Mouse (Mus musculus): Measurements from ENCODE around the gene Rgma.

Rgma gene

DNA sequence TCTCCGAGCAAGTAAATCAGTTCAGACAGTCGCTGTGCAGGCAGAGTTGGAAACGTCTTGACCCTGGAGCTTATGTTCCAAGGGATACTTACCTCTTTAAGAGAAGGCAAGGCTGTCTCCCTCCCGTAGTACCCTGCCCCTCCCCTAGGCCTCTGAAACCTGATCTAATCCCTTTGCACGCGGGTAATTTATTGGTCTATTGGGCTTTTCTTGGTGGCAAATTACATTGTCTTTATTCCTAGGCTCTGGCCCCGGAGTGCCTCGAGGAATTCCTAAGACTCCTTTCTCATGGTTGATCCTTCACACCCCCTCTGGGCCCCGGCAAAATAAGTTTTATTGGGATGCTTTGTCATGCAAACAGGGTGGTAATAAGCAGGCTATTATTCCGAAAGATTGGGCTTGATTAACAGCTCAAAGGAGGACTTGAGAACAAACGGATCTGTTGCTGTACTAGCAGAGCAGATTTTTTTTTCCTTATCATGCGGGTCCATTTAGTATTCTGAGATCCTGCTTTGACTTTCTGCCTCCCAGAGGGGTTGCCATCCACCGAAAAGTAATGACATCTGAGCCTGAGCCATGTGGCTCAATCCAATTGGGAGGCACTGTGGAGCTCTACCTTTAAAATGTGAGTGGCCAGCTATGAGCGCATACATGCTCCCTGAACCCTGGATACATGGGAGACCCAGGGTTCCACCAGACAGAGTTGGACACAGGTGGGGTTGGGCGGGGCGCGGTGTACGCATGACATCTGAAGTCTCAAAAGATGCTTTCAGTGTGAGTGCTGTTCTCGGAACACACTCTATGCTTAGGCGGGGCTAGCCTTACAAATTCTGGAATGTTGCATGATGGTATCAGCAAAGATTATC lies 25.0 kb downstream of the Rgma start:
- peak; percentile 78 for DNase-seq (ENCODE audit: extremely low spot score)

DNA sequence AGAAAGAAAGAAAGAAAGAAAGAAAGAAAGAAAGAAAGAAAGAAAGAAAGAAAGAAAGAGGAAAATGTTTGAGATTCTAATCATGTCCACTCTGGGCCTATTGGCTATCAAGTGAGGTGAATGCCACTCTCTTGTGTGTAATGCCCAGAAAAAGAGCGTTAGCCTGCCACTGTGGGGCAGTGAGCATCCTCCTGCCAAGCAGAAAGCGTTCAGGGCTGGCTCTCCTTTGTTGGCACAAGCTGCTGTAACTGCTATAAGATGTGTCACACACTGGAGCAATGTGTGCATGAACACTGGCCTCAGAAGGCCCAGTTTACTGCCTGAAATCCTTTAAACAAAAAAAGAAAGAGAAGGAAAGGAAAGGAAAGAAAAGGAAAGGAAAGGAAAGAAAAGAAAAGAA lies 26.8 kb downstream of the Rgma start:
- no peak for DNase-seq (ENCODE audit: extremely low spot score)

DNA sequence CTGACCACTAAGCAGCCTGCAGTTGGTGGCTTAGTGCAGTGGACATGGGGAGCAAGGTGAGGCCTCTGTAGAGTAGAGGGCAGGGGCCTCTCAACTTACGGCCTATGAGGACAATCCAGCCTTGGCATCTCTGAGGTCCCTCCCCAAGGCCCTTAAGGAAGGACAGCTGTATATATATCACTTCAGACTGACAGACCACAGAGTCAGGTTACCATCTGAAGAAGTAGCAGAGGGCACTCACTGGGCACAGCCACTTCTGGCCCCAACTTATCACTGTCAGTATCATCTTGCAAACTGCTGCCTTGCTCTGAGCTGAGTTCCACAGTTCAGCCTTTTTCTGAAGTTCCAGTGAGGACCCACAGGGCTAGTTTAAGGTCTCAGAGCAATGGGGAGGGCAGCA lies 27.4 kb downstream of the Rgma start:
- no peak for DNase-seq (ENCODE audit: extremely low spot score)

DNA sequence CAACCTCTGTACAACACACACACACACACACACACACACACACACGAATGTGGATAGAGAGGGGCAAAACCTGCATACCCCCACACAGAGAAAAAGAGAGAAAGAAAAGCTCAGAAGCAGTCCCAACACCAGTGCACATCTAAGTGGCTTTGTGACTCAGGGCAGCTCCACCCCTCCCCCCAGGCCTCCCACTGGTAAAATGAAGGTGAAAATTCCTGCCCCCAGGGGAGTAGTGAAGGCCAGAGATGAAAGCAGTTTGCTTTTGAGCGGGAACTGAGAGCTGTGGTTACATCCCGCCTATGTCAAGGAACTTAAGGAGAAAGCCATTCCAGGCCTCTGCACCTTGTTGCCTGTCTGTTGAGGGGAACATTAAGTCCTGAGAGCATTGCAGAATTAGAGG lies 28.2 kb downstream of the Rgma start:
- DNase-seq (ENCODE audit: extremely low spot score): no peak

DNA sequence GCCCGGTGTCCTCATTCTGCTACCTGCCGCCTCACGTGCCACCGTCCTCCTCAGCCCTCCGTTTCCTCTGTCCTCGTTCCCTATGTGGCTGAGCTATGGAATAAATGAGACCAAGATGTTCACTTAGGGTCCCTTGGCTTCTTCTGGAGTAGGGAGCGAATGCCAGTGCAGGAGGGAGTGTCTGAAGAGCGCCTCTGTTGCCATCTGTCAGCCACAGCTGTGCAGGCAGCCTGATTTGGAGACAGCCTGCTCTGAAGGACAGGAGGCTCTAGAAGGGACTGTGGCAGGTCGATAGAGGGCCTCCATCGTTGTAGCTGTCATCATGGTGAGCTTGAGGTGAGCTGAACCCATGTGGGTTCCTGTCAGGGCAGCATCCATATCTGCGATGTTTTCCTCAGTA lies 30.2 kb downstream of the Rgma start:
- no peak for DNase-seq (ENCODE audit: extremely low spot score)

DNA sequence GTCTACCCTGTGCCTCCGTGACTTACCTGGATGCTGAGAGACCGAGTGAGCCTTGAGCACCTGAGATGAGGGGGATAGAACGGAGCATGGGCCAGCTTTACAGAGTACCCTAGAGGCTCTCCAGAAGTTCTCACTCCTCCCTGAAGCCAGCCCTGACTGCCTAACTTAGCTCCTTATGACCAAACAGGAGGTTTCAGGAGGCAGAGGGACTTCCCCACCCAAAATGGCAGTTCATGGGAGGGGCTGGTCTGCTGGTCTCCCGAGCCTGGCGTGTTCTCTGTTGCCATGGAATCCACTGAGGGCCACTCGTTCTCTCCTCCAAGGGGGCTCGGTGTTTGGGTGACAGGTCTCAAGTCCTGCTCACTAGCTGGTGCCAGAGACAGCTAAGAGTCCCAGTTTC lies 36.2 kb downstream of the Rgma start:
- DNase-seq (ENCODE audit: extremely low spot score): no peak

DNA sequence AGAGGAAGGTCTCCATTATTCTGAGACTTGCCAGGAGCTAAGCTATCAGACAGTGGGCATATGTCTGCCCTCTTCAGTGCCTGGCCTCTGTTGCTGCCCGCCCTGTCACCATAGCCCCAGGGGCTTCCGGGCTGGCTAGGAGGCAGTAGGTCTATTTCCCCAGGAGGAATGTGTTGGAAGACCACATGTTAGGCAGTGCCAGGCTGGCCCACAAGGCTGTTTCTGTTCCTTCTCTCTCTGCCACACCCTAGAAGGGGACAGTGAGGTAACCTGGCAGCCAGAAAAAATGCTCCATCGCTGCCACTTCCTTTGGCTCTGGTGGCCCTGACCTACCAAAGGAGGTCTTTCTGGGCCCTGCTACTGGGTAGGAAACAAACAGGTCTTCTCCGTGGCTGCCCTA lies 36.7 kb downstream of the Rgma start:
- no peak for DNase-seq (ENCODE audit: extremely low spot score)

DNA sequence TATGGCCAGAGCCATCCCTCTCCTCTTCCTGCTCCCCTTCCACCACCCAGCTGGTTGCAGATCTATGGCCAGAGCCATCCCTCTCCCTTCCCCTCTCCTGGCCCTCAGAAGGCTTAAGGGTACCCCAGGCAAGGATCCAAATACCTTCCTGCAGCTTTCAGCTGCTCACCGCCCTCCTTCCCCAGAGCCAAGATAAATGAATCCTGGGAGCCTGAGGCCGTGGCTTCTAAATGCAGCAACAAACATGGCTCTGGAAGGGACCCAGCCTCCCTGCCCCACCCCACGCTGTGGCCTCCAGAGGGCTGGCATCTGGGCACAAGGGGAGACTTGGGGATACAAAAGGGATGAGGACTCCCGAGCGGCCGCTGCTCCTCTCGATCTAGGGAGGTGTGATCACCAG lies 37.1 kb downstream of the Rgma start:
- DNase-seq (ENCODE audit: extremely low spot score): no peak

DNA sequence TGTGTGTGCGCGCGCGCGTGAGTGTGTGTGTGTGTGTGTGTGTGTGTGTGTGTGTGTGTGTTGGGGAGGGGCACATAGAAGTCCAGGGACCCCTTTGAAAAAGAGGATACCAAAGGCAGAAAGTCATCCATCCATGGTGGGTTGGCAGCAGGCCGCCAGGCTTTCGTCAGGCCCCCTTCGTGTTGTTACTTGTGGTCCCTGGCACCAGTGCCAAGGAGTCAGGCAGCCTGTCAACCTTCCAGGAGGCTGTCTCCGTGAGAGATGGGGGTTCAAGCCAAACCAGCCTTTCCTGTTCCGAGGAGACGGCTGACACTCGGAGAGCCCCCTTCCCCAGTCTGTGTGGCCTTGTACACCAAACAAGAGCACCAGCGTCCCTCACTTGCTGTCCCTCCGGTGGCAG lies 38.9 kb downstream of the Rgma start:
- DNase-seq (ENCODE audit: extremely low spot score): no peak

DNA sequence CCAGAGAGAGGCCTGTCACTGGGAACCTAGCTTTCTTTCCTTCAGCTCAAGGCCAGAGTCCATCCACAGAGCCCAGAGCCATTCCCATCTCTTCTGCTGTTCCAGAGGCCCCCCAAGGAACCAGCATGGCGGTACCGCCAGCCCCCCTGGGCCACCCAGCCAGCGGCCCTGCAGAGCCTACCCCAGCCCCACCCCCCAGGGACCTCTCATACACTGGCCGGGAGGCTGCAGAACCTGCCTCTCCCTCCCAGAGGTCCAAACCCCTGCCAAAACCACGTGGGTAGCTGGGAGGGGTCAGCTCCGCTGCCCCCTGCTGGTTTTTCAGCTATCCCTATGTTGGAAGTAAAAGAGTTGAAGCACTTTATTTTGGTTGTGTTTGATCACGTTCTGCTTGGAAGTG lies 44.1 kb downstream of the Rgma start:
- no peak for DNase-seq (ENCODE audit: extremely low spot score)

DNA sequence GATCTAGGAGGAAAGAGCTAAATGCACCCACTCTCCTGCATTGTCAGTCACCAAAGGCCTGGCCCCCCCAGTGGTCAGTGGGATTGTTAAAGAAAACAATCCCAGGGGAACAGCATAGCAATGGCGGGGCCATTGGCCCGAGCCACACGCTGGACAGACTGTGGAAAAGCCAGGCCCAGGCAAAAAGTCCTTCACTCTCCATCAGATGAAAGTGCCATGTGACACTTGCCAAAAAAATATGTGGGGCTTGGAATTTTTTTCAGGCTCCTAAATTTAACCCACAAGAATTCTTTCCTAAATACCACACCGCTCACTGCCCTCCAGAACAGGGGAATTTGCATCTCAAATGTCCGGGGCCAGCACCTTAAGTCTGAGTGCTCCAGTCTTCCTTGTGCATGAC lies 45.5 kb downstream of the Rgma start:
- no peak for DNase-seq (ENCODE audit: extremely low spot score)

DNA sequence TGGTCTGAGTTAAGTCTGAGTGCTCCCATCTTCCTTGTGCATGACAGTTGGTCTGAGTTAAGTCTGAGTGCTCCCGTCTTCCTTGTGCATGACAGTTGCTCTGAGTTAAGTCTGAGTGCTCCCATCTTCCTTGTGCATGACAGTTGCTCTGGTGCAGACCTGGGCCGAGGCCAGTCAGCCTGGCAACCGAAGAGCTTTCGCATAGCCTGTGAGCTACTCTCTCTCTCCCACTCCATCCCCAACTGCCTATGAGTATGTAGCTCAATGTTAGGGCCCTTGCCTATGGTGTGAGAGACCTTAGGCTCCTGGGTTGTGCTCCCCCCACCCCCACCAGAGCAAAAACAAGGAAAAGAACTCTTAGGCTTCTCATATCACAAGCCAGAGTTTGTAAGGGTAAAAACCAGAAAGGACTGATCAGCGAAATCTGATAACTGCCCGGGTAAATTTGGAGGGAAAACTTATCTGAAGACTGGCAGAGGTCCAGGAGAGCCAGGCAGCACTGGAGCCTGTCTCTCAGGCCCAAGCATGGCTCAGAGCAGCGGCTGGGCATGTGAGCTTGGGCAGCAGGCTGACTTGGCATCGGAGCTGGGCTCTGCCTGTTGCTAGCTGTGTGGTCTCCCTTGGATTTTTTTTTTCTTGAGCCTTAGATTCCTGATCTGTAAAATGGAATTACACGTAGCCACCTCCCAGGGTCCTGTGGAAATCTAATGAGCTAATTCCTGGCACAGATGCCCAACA lies 46.1 kb downstream of the Rgma start:
- no peak for DNase-seq (ENCODE audit: extremely low spot score)

DNA sequence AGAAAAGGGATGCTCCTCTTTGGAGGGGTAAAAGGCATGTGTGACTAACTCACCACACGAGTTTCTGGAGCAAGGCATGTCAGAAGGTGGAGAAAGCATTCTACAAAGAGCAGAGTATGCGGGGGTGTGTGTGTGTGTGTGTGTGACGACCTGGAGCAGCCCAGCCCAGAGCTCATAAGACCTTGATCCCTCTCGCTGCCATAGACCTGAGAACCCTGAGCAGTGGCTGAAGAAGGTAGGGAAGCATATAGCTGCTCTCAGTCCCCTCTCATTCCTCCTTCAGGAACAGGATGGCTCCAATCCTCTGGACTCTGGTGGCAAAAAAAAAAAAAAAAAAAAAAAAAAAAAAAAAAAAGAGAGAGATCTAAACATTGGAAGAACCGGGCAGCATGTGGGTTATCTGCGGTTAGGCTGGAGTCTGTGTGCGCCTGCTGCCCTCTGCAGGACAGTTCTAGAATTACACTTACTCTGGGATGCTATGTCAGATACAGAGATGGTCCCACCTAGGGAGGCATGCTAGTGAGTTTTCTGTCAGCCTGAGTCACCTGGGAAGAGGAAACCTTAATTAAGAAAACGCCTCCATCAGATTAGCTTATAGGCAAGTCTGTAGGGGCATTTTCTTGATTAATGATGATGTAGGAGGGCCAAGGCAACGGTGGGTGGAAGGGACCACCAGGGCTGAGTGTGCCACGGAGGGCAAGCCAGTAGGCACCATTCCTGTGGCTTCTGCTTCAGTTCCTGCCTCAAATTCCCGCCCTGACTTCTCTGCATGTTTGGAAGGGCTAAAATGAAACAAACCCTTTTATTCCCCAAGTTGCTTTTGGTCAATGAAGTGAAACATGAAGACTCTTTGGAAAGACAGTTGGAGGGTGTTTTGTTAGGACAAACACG lies 47.2 kb downstream of the Rgma start:
- peak; percentile 77 for DNase-seq (ENCODE audit: extremely low spot score)

DNA sequence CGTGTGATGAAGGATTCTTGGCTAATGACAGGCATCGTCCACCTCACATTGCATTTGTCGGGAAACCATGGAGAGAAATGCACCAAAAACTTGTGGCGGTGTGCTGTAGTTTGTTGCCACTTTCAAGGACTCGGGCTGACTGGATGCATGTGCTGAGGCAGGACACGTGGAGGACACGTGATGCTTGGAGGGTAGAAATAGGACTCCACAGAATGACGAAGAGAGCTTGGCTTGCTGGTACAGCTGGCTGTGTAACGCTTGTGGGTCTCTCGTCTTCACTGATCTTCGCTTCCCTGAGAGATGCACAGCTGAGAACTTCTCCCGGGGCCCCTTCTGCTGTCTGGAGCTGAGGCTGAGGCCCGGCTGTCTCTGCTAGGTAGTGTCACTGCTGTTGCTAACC lies 47.9 kb downstream of the Rgma start:
- DNase-seq (ENCODE audit: extremely low spot score): no peak

DNA sequence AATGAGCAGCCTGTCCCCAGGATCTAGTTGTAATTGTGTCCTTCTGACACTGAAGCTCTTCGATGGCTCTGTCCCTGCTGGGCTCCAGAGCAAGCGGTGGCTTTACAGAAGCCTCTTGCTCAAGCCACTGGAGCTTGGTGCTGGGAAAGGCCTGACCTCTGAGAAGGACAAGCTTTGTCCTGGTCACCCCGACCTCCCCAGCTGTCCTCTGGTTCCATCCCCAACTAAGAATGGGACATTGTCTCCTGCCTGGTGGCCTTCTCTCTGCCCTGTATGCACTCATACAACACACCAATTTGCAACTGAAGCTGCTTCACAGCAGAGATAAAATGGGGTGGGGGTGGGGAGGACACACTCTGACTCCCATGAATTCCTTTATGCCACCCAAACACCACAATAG lies 48.9 kb downstream of the Rgma start:
- DNase-seq (ENCODE audit: extremely low spot score): no peak

DNA sequence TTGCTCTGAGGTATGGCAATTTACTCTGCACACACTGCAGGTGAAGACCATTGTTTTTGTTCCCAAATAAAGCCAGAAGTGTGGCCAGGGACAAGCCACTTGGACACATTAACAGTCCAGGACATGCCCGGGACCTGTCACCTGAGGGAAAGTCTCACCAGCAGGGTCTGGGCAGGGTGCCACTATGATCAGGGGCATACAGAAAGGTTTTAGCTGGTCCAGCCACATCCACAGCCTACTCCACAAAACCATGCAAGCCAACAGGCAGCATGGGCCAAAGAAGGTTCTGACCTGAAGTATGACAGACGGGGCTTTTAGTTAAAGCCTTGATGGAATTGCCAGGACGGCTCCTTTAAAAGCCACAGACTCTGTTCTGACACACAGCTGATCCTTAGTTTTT lies 49.4 kb downstream of the Rgma start:
- no peak for DNase-seq (ENCODE audit: extremely low spot score)

DNA sequence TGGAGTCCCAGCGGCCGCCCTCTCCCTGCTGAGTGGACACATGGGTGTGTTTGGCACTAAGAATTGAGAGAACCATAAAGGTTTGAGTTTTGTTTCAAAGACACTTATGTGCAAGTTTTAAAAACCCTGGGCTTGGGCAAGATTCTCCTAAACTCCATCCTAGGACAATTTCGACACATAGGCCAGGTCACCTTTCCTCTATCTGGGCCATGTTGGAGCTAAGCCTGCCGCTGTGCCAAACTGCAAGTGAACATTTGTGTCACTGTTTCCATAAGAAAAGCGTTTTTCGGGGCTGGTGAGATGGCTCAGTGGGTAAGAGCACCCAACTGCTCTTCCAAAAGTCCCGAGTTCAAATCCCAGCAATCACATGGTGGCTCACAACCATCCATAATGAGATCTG lies 50.1 kb downstream of the Rgma start:
- no peak for DNase-seq (ENCODE audit: extremely low spot score)

DNA sequence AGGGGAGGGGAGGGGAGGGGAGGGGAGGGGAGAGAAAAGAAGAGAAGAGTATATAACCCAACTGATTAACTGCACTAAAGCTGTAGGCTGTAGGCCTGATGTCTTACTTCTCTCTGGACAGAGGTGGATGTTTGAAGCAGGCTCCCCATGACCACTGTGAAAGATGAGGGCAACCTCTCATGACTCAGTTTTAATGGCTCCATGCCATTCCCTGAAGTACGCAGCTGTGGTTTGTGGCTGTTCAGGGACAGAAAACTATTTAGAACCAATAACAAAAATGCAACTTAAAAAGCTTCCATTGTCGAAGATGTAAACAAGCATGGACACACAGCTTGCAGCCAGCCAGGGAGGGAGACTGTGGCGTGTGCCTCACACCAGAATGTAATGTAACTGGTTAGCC lies 50.9 kb downstream of the Rgma start:
- DNase-seq (ENCODE audit: extremely low spot score): no peak

DNA sequence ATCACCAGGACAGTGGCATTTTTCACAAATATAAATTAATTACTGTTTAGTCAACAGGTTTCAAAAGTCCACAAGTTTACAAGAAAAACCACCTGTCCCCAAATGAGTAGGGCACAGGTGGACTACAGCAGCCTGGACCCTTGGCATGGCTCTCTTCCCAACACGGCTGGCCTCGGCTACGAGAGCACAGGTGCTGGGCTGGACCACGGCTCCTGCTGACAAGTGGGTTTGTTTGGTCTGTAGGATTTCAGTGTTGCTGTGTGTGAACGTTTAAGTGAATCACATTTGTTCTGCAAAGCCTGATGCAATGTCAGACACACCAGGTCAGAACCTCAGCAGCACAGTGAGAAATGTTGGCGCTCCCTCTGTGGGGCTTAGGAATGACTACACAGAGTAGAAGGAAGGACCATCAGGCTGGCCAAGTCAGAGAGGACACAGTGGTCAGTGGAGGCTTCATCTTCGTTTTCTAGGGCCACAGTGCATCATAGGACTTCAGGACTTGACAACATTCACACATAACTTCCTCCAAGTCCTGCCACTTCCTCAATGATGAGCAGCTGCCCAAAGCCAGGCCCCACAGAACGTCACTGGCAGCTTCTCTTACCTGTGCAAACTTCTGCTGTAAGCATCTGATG lies 51.6 kb downstream of the Rgma start:
- no peak for DNase-seq (ENCODE audit: extremely low spot score)

DNA sequence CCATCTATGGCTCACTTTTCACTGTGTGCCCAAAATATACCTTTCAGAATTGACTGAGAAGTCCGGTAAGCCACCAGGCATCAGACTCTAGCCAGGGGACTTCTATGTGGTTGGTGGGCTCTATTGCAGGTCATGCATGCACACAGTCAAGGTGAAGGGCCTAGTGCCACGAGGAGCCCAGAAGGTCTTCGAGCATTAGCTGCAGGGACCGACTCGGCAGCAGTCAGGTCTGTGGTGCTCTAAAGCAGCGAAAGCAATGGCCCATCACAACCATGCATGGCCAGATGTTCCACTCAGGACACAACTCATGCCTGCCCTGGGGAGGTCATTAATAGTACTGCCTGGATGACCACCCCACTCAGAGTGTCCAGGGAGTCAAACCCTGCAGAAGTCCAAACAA lies 52.5 kb downstream of the Rgma start:
- DNase-seq (ENCODE audit: extremely low spot score): no peak

DNA sequence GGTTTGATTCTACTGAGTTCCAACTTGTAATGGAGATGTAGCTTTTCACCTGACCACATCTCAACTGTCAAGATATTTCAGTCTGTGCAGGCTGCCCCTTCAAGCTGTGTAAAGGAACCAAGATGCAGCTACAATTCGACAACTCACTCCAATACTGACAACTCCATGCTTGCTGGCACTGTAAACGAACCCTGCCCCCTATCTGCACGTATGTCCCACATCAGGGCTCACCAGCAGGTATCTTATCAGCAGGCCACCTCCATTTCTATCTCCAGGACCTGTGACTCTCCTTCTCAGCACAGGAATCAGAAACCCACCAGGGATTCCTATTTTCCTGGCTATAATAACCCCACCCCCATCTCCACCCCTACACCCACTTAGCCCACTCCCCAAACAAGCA lies 53.2 kb downstream of the Rgma start:
- DNase-seq (ENCODE audit: extremely low spot score): no peak
